Mouse (Mus musculus): ENCODE measurements around the gene Sel1l2.

DNA sequence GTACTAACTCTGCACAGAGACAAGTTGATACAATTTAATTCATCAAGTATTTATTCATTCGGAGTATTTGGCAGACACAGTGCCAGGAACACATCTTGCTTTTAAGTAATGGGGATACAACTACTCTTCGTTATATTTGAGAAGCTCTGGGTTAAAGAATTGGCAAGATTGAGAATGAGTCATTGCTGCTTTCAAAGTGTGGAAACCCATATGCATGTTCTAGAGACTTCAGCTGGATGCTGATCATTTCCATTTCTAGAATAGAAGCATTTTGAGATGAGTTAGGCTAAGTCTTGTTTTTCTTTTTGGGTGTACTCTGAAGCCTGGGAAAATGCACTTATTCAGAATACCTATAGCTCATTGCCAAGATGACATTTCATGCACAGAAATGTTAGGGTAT is 95.7 kb downstream of the Sel1l2 start:
- TF ChIP-seq CTCF (conservative IDR thresholded peaks at IDR 0.05; ENCODE audit: low read length) (no peak), NANOG (IDR thresholded peaks at IDR 0.05; ENCODE audit: borderline replicate concordance, low read length) (no peak)
